Mouse (Mus musculus) ovary, postnatal 36 days (tissue): Measurements from ENCODE around the gene Tnrc6b.
"Not testable (repeated sequence)": the region's sequence is repeated elsewhere in the genome, so short reads cannot be mapped to it uniquely, and the experiment has no call there.

ENCODE experiments used
- DNase-seq: peaks from one replicate; pipeline ENCODE4 v3.0.0; 2022; ENCODE audit warnings: low spot score, mixed read lengths

Gene Tnrc6b

DNA sequence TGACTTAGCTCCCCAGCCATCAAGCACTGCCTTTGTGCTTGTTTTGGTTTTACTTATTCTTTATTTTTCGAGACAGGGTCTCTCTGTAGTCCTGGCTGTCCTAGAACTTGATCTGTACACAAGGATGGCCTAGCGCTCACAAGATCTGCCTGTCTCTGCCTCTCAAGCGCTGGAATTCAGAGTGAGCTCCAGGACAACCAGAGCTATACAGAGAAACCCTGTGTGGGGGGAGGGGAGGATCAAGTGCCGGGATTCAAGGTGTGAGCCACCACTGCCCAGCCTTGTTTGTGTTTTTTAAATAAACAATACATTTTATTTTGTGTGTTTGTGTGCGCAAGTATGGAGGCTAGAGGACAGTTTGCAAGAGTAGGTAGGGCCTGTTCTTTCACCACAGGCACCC, 141.0 kb downstream of the Tnrc6b start:
- no peak for DNase-seq

DNA sequence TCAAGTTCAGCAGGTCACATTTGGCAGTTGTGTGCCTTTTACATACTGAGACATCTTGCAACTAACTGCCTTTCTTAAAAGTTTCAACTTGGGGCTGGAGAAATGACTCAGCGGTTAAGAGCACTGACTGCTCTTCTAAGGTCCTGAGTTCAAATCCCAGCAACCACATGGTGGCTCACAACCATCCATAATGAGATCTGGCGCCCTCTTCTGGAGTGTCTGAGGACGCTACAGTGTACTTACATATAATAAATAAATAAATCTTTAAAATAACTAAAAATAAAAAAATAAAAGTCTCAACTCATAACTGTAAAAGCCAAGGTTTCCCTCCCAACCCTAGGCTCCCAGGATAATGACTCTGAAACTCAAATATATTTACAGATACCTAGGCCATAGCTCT, 141.4 kb downstream of the Tnrc6b start:
- not testable (repeated sequence) for DNase-seq

DNA sequence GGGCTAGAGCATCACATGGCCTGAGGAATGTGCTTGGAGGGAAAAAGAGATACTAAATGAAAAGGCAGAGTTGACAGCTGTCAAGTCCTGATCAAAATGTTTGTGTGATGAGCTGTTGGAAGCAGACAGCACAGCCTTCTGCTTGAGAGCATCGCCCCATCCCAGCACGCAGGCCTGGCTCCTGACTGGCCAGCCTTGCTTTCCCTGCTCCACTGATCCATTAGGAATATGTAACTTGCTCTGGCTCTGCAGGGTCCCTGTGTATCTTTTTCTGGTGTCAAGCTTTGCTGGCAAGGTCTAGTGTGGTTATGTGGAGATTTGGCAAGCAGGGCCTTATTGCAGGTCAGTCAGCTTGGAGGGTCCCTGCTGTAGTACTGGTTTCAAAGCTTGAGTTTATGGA, 148.3 kb downstream of the Tnrc6b start:
- DNase-seq, result no peak

DNA sequence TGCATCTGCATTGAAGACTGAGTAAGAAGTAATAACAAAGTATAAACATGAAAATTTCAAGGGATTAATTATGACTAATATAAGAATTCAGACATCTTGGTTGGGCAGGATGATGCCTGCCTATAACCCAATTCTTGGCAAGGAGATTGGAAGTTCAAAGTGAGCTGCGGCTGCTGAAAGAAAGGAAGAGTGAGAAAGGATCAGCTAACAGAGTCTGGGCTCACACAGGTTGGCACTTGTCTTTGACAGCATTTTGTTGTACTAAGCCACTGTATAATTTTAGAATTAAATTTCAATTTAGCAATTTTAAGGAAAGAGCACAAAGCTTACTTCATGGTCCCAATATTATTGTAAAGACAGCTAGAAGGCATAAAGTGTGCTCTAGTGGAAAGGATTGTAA, 150.2 kb downstream of the Tnrc6b start:
- no peak for DNase-seq

DNA sequence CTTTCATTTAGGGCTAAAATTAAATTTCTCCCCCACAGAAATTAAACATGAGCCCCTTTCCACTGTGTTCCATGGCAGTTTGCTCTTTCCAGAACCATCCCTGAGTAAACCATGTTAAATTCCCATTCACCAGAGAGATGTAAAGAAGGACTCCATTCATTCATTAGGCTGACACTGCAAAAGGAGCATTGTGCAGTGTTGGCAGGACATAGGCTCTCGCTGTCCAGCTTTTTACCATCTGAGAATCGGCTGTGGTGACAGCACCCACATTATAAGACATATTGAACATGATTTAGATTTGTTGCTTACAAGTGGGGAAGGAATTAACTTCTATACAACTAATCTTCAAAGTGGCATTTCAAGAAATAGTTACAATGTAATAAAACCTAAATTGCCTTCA, 150.9 kb downstream of the Tnrc6b start:
- no peak for DNase-seq

DNA sequence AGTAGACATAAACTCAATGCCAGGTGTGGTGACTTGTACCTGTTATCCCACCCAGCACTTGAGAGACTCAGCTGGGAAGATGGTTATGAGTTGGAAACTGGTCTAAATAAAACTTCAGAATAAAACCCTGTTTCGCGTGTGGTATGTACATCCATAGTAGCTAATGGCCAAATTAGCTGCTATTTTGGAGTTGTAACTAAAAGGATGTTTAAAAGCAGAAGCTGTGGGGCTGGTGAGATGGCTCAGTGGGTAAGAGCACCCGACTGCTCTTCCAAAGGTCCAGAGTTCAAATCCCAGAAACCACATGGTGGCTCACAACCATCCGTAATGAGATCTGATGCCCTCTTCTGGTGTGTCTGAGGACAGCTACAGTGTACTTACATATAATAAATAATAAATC, 157.5 kb downstream of the Tnrc6b start:
- DNase-seq, result not testable (repeated sequence)

DNA sequence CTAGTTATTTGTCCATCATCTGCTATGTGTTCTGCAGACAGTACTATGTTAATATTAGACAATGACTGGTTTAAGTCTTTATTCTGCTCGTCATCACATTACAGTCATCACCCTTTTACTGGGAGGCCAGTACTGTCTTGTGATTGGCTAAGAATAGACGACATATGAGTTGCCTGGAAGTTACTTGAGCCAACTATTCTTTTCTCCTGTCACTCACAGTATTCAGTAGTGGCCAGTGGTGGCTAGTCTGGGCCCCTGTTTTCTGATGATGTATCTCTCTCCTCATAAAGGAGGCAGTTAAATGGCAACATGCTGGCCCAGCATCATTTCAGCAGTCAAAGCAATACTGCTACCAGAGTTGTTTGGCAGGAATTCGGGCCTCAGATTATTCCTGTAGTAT, 163.6 kb downstream of the Tnrc6b start:
- no peak for DNase-seq

DNA sequence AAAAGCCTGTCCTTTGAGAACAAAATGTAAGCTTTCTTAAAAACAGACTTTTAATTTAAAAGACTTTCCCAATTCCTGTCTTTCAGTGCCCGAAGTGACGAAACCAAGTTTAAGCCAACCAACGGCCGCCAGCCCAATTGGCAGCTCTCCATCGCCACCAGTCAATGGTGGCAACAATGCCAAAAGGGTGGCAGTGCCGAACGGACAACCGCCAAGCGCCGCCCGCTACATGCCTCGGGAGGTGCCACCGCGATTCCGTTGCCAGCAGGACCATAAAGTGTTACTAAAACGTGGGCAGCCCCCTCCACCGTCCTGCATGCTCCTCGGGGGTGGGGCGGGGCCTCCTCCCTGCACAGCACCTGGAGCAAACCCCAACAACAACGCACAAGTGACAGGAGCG, 165.1 kb downstream of the Tnrc6b start:
- peak; percentile 28 for DNase-seq

DNA sequence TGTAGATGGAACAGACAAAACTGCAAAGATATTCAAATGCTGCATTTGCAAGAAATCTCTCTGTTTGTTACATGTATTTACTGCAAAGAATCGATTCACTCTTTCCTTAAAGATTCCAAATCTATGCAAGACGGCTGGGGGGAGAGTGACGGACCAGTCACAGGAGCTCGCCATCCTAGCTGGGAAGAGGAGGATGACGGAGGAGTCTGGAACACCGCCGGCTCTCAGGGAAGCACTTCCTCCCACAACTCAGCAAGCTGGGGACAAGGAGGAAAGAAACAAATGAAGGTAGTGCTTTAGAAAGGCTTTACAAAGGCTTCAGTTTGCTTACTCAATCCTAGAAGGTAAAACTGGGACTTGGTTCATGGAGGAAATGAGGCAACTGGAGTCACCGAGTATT, 173.0 kb downstream of the Tnrc6b start:
- DNase-seq, result no peak

DNA sequence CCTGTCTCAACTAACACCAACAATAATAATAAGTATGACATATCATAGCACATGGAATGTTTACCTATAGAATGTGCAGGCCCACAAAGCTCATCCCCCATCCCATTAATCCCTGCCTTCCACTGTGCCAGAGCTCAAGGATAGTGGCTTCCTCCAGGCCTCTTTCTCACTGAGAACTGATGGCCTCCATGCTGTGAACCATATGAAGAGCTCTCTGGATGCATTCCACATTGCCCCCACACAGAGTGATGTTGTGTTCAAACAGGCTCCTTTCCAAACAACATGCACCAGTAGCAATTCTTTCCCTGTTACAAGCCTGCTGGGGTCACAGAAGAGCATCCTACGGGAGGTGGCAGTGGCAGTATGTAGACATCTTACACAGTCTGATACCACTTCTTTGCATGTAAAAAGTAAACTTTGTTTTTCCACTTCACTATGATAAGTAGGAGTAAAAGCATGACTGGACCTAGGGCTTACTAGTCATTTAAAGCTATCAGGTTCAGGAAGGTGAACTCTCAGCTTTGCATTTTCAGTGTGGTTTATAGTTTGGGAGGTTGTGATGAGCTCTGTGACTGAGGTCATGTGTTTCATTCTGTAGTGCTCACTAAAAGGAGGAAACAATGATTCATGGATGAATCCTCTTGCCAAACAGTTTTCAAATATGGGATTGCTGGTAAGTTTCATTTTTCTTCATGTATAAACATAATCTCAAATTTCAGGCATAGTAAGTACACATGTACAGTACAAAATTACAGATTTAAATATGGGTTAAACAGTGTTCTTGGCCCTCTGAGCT, 175.4 kb downstream of the Tnrc6b start:
- DNase-seq, result no peak

DNA sequence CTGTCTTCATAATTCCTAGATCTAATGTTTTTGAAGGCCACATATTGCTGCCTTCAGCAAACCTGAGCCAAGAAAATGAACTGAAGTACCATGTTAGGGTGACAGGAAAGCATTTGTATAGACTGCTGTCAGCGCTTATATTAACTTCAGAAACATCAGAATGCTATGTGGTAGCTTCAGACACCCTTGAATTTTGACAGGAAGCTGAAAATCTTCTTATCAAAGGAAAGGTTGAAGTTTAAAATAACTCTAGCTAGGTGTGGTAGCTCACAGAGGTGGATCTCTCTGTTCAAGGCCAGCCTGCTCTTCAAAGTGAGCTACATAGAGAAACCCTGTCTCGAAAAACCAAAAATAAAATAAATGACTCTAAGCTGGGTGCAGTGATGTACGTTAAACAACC, 181.2 kb downstream of the Tnrc6b start:
- DNase-seq, result no peak

DNA sequence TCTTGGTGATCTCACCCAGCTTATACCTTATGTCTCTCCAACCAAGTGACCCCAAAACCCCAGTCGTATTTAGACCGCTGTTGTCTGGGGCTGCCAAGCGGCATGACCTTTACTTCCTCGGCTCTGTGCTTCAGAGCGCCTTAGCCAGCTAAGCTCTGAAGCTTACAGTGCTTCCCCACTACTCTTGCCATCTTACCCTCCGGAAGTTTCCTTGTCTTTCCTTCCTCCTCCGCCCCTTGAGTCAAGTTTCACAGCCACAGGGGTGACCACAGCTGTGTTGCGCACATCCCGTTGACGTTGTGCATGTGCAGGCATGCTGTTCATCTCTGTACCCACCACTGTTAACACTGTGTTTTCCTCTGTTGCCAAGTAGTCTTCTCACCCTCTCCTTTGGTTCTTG, 185.6 kb downstream of the Tnrc6b start:
- no peak for DNase-seq

DNA sequence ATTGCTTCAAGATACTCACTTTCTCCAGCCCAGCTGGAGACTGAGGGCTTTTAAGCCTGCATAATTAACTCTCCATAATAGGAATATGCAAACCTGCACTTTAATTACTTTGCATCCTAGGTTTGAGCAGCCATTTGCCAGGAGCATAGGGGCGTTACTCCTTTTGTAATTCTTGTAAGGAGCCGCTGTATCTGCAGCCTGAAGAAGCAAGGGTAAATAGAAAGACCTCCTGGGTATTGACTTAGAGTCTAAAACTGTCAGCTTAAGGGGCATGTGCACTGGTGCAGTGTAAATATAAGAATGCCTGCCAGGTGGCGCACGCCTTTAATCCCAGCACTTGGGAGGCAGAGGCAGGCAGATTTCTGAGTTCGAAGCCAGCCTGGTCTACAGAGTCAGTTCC, 186.8 kb downstream of the Tnrc6b start:
- no peak for DNase-seq

DNA sequence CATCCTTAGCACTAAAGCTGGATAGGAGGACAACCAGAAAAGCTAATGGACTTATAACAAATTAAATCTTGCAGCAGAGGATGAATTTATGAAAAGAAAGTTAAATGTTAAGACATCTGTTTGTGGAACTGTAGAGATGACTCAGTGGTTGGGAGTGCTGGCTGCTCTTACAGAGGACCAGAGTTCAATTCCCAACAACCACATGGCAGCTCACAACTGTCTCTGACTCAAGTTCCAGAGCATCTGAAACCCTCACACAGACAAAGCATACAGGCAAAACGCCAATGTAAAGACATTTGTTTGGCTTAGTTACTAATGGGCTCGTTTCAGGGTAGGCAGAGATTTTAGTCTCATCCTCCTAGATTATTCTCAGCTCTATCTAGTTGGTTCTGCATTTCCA, 188.7 kb downstream of the Tnrc6b start:
- no peak for DNase-seq

DNA sequence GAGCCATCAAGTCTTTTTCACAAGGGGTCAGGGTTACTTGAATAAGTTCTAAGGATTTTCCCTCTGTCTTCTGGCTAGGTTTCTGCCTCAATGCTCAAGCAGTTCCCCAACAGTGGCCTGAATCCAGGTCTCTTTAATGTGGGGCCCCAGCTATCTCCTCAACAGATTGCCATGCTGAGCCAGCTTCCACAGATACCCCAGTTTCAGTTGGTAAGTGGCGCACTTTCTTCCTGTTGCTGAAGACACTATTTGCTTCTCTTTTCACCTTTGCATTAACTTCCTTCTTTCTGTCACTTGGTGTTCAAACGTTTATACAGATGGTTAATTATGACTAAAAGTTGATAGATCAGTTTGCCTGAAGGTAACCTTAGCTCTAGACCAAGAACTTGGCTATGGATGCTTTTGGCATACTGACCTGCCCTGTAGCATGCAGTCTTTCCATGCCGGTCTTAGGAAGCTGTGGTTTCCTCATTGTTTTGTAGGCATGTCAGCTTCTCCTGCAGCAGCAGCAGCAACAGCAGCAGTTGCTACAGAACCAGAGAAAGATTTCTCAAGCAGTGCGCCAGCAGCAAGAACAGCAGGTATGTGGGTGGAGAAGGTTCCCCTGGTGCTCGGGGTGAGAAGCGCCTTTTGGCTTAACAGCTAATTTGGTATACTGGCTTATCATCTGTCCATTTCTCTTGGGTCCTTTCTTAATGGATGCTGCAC, 190.8 kb downstream of the Tnrc6b start:
- DNase-seq, result no peak

DNA sequence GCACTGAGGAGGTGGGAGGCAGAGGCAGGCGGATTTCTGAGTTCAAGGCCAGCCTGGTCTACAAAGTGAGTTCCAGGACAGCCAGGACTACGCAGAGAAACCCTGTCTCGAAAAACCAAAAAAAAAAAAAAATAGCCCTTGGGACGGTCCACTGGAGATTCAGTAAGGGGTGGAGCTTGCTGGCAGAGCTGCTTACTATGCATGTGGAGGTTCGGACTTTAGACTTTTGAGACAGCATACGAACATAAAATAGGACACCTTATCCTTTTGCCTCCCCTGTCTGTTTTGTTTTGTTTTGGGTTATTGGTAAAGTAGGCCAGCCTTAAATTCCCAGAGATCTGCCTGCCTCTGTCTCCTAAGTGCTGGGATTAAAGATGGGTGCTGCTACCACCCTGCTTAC, 193.7 kb downstream of the Tnrc6b start:
- DNase-seq, result not testable (repeated sequence)

DNA sequence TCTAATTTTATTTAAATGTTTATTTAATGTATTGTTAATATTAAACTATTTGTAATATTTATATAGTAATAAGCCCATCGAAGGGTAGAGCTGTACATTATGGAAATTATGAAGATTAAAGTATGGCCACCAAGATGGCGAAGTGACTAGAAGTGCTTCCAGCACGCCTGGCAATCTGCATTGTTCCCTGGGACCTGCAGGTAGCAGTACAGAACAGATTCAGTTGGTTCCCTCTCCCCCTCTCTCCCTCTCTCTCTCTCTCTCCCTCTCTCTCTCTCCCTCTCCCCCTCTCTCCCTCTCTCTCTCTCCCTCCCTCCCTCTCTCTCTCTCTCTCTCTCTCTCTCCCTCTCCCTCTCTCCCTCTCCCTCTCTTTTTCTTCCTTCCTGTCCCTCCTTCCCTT, 199.1 kb downstream of the Tnrc6b start:
- no peak for DNase-seq

DNA sequence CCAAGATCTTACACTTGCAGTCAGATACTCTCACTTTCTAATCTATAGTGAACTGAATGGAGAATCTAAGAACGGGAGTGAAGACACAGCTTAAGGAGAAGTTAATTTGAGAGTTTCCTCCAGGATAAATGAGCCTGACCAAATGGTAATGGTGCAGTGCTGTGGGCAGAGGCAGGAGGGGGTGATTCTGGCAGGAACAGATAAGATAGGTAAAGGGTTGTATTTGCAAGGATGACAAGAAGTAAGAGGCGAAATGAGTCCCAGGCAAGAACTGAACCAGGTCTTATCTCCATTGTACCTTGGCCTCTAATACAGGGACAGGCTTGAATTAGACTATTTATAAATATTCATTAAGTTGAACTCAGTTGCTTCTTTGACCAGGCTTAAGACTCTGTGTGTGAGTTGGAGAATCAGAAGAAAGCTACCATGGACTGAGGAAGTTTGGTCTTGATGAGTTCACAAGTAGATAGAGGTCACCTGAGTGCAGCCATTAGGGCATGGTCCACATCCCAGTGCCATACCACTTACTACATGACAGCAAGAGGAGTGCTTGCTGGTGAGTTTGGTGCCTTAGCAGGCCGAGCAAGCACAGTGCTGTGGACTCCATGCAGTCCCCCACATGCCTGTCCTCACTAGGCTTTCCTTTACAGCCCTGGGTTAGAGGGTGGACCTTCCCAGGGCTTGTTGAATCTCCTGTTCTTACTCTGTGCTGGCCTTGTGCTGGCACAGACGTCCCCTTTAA, 199.8 kb downstream of the Tnrc6b start:
- no peak for DNase-seq

DNA sequence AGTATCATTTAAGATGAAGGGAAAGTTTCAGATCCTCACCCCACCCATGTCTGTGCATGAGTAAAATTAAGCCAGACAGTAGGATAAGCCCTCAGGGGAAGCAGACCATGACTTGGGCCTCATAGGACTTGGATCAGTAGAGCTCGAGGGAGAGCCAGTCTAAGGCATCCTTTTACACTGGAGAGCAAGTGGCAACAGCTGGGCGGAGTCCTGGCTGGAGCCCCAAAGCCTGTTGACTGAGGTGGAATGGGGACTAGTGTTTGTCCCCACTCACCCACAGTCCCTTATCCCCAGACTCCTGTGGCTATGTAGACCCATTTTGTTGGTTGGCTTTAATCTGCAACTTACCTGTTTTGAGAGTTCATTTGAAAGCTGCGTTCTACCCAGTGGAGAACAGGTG, 201.1 kb downstream of the Tnrc6b start:
- DNase-seq, result no peak

DNA sequence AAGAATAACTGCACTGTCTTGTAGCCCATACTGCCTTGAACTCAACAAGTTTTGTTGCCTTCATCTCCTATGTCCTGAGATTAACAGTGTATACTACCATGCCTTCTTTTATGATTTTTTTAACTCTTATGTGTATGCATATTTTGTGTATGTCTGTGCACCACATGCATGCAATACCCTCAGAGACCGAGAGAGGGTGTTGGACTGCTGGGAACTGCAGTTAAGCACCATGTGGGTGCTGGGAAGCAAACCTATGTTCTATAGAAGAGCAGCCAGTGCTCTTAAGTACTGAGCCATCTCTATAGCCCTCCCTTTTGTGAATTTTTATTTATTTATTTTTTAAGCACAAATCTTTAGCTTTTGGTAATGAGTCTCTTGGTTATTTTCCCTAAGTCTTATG, 202.7 kb downstream of the Tnrc6b start:
- no peak for DNase-seq

DNA sequence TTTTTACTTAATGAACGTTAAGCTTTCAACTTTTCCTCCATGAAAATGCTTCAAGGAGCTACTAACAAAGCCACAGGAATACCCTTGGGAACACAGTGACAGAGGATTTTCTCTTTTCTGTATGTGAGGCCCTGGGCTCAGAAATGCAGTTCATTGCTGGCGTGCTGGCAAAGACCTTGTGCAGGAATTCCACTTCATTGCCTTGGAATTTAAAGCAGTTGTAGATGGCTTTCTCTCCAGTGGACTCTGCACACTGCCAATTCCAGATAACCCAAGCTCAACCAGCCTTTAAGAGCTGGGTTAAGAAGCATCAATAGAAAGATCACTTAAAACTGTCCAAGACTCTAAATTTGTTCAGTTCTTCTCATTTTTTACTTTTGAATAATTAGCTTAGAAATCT, 204.7 kb downstream of the Tnrc6b start:
- no peak for DNase-seq

DNA sequence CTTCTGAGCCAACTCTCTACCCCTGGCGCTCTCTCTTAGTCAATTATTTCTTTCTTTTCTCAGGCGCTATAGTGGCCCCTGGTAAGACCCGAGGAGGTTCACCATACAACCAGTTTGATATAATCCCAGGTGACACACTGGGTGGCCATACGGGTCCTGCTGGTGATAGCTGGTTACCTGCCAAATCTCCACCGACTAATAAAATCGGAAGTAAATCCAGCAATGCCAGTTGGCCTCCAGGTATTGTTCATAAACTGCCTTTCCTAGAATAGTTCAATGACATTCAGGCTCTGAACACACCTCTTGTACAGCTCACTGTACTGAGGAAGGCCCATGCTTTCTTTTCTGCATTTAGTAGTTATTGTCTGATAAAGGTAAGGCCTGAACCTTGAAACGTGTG, 205.5 kb downstream of the Tnrc6b start:
- DNase-seq, result no peak

DNA sequence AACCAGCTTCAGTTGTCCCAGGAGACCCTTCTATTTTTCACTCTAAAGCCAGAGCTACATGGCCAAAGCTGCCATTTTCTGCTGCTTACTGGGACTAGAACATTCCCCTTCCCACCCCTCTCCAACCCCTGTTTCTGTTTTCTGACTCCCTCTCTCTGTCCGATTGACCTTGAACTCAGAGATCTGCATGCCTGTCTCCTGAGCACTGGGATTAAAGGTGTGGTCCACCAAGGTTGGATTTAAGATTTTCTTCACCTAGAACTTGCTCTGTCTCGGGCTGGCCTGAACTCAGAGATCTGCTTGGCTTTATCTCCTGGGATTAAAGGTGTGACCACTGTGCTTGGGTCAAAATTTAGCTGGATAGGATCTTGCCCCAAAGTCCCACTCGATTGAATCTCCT, 209.2 kb downstream of the Tnrc6b start:
- no peak for DNase-seq
